Mouse (Mus musculus) limb, embryonic 14.5 days (tissue): ENCODE measurements around the gene Vwa3b. TPM values are rescaled to one million over a fixed set of nuclear protein-coding genes. Genes with fewer than 3 reads are reported as not detected.

ENCODE experiments used
- ATAC-seq: fragments of 200-750 bp; cut with Nextera tagmentation; 2 replicates; pipeline ENCODE4 v1.8.0; 2017; ENCODE audit warnings: low read depth, moderate number of reproducible peaks, moderate TSS enrichment; ENCODE audit not compliant: low FRiP score
- DNase-seq: peaks from one replicate; pipeline ENCODE4 v3.0.0-alpha.2; 2015; ENCODE audit warnings: low spot score
- H3K27ac ChIP-seq: fragments of 300-500 bp; sonication (generic); replicated peaks from 2 replicates; pipeline ENCODE4 v1.5.1; 2014; ENCODE audit warnings: low read depth, mild to moderate bottlenecking, low read length, moderate library complexity, mixed read lengths
- H3K27me3 ChIP-seq: fragments of 300-500 bp; sonication (generic); 2 replicates; pipeline ENCODE4 v1.6.1; 2014; ENCODE audit warnings: low read length, mixed read lengths; ENCODE audit not compliant: control insufficient read depth, insufficient read depth
- H3K36me3 ChIP-seq: fragments of 300-500 bp; sonication (generic); 2 replicates; pipeline ENCODE4 v1.6.1; 2014; ENCODE audit warnings: mild to moderate bottlenecking, low read length, moderate library complexity, mixed read lengths; ENCODE audit not compliant: control insufficient read depth, insufficient read depth
- H3K4me1 ChIP-seq: fragments of 300-500 bp; sonication (generic); 2 replicates; pipeline ENCODE4 v1.6.1; 2014; ENCODE audit warnings: antibody characterized with exemption, low read length, mixed read lengths; ENCODE audit not compliant: control insufficient read depth, insufficient read depth
- H3K4me2 ChIP-seq: fragments of 300-500 bp; sonication (generic); replicated peaks from 2 replicates; pipeline ENCODE4 v1.6.1; 2014; ENCODE audit warnings: low read depth, mild to moderate bottlenecking, low read length, moderate library complexity; ENCODE audit not compliant: severe bottlenecking
- H3K4me3 ChIP-seq: fragments of 300-500 bp; sonication (generic); replicated peaks from 2 replicates; pipeline ENCODE4 v1.5.1; 2014; ENCODE audit warnings: low read length
- H3K9ac ChIP-seq: fragments of 300-500 bp; sonication (generic); 2 replicates; pipeline ENCODE4 v1.6.1; 2014; ENCODE audit warnings: mild to moderate bottlenecking, low read depth, low read length, moderate library complexity; ENCODE audit not compliant: severe bottlenecking
- H3K9me3 ChIP-seq: fragments of 300-500 bp; sonication (generic); 2 replicates; pipeline ENCODE4 v1.6.1; 2016; ENCODE audit warnings: low read length; ENCODE audit not compliant: control insufficient read depth
- POLR2A ChIP-seq: fragments of 200-500 bp; IDR thresholded peaks from 2 replicates; pipeline ENCODE4 v1.8.0; 2012; ENCODE audit warnings: inconsistent platforms, mild to moderate bottlenecking, moderate library complexity, borderline replicate concordance; ENCODE audit not compliant: insufficient read depth, insufficient read length; ENCODE audit errors: extremely low read depth
- WGBS: fragments of 180-500 bp; shearing (Covaris S2); extraction: QIAGEN DNeasy Blood & Tissue Kit; methylation state at CpG from one replicate; pipeline ENCODE4 v1.1.7; 2014; 5-methylcytosine and 5-hydroxymethylcytosine counted together
- polyA plus RNA-seq, 2 experiments: library from polyadenylated mRNA; depleted of rRNA in 1 of 2; stranded (reverse) in 1 of 2; unstranded in 1 of 2; fragments of >200 nt; fragmentation: Nextera tagmentation in 1 of 2; extraction: Ambion mirVana in 1 of 2; gene quantifications; 2 replicates each; pipeline versions ENCODE4 v1.2.1 to v1.2.3; 2012 to 2014

Gene Vwa3b
- polyA plus RNA-seq, 2 experiments: 1.0 to 1.6 TPM

- DNase-seq (no peak), ATAC-seq (no peak)
- no peak within 1 kb of the TSS for H3K4me2 ChIP-seq
- H3K9ac ChIP-seq: no peak within 1 kb of the TSS
- WGBS: 67% methylated on average over 1 of the region's 1 CpGs
- no peaks in the 10 kb centered on the region for H3K9me3 ChIP-seq
- no peak within 1 kb of the TSS for H3K27ac ChIP-seq
- TF ChIP-seq POLR2A: no peak
- no peaks in the 10 kb centered on the region for H3K4me1 ChIP-seq
- H3K36me3 ChIP-seq: no peaks in the 10 kb centered on the region
- no peak within 1 kb of the TSS for H3K4me3 ChIP-seq
- H3K27me3 ChIP-seq: no peaks in the 10 kb centered on the region
These were observed 187.7 kb downstream of the Vwa3b start, which contains the start of gene Cnga3 for GRCm38 (mm10) chr1:37214144-37214543. Gene Cnga3 (plus strand): TSS chr1:37214434.

GRCm38 (mm10) chr1:37218386-37218785 lies 192.0 kb downstream of the Vwa3b start:
- ATAC-seq (no peak), DNase-seq (peak; percentile 77)
- Histone ChIP-seq H3K27ac (no peak overlapping the region), H3K4me2 (no peak overlapping the region), H3K9me3 (no peaks in the 10 kb centered on the region), H3K4me1 (no peaks in the 10 kb centered on the region), H3K36me3 (no peaks in the 10 kb centered on the region), H3K9ac (no peak overlapping the region), H3K27me3 (no peaks in the 10 kb centered on the region), H3K4me3 (no peak overlapping the region)
- no peak for TF ChIP-seq POLR2A
- 10% methylated on average over 13 of the region's 14 CpGs for WGBS

GRCm38 (mm10) chr1:37219593-37219992 lies 193.2 kb downstream of the Vwa3b start:
- WGBS: 92% methylated on average over 5 of the region's 5 CpGs

GRCm38 (mm10) chr1:37220134-37220907 lies 193.9 kb downstream of the Vwa3b start:
- H3K27ac ChIP-seq: no peak overlapping the region
- H3K9me3 ChIP-seq: no peaks in the 10 kb centered on the region
- 51% methylated on average over 6 of the region's 6 CpGs for WGBS
- no peak for TF ChIP-seq POLR2A
- H3K4me3 ChIP-seq: no peak overlapping the region
- ATAC-seq: no peak
- no peak for DNase-seq
- H3K4me1 ChIP-seq: no peaks in the 10 kb centered on the region
- H3K27me3 ChIP-seq: no peaks in the 10 kb centered on the region
- no peak overlapping the region for H3K9ac ChIP-seq
- H3K4me2 ChIP-seq: no peak overlapping the region
- H3K36me3 ChIP-seq: no peaks in the 10 kb centered on the region

More at GRCm38 (mm10) chr1:37219593-37219992, 193.2 kb downstream of the Vwa3b start:
- H3K9me3 ChIP-seq: no peaks in the 10 kb centered on the region
- DNase-seq (no peak), ATAC-seq (no peak)
- no peak overlapping the region for H3K27ac ChIP-seq
- H3K4me1 ChIP-seq: no peaks in the 10 kb centered on the region
- H3K36me3 ChIP-seq: no peaks in the 10 kb centered on the region
- no peak for TF ChIP-seq POLR2A
- no peak overlapping the region for H3K4me3 ChIP-seq
- H3K9ac ChIP-seq: no peak overlapping the region
- H3K4me2 ChIP-seq: no peak overlapping the region
- H3K27me3 ChIP-seq: no peaks in the 10 kb centered on the region

- no peak for TF ChIP-seq POLR2A
- ATAC-seq: no peak
- no peak overlapping the region for H3K4me2 ChIP-seq
- H3K9ac ChIP-seq: no peak overlapping the region
- no peak overlapping the region for H3K27ac ChIP-seq
- H3K4me1 ChIP-seq: no peaks in the 10 kb centered on the region
- no peaks in the 10 kb centered on the region for H3K9me3 ChIP-seq
- 45% methylated on average over 7 of the region's 7 CpGs for WGBS
- no peaks in the 10 kb centered on the region for H3K27me3 ChIP-seq
- H3K36me3 ChIP-seq: no peaks in the 10 kb centered on the region
- DNase-seq: no peak
- no peak overlapping the region for H3K4me3 ChIP-seq
These were observed 195.6 kb downstream of the Vwa3b start for GRCm38 (mm10) chr1:37222002-37222401.
